Mouse (Mus musculus) erythroid progenitor cell, adult 5-6 weeks (primary cell): Measurements from ENCODE around the gene Tm9sf1. TPM values are rescaled to one million over a fixed set of nuclear protein-coding genes. Genes with fewer than 3 reads are reported as not detected.

ENCODE experiments used
- ATAC-seq: replicated peaks from 2 replicates; pipeline ENCODE4 v1.8.0; 2016; ENCODE audit warnings: moderate number of reproducible peaks, mild to moderate bottlenecking, moderate TSS enrichment, inconsistent platforms; ENCODE audit not compliant: poor library complexity, low FRiP score, severe bottlenecking
- total RNA-seq, 2 experiments: library from RNA; stranded (forward) in 1 of 2; stranded (reverse) in 1 of 2; fragments of 150-400 nt in 1 of 2; fragments of 186-747, 209-891 nt in 1 of 2; gene quantifications; 2 replicates each; pipeline versions ENCODE4 v1.2.3 to v1.2.4; 2015 to 2017; ENCODE audit warnings: low replicate concordance in 2 of 2

Gene Tm9sf1
- total RNA-seq (2015; ENCODE audit: low replicate concordance) (39.8 and 58.4 TPM in 2 replicates), total RNA-seq (2017; ENCODE audit: low replicate concordance) (47.0 and 64.3 TPM in 2 replicates)

DNA sequence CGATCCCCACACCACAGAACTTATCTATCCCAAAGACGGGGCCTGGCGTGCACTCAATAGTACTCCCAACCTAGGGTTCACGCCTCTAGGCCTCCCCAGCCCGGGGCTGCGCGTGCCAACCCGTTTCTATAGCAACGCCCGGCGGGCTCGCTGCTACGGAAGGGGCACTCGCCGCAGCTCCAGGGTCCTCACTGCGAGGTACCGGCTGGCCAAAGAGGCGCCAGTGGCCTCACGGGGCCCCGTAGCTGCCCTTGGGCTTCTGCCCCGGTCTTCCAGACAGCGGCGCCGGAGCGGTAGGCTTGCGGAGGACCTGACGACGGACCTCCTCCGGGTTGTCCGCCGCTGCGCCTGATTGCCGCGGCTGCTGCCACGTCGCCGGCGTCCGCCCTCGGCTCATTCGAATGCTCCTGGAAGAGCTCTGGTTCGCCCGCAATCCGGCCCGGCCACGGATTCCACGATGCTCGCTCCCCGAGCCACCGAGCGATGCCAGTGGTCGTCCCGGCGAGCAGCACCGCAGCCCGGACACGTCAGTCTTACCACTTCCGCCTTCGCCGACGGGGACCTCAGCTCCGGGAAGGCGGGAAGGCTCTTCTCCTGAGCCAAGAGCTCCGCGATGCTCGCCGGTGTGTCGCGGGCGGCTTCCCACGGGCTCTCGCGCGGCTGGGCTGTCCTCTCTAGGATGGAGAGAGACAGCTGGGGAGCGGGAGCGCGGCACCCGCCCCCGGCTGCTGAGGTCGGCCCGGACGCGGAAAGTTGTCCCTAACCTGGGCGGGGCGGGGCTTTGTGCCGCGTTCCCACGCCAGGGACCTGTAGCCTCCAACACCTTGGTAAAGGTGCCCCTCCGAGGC, at the start of gene Tm9sf1:
Tm9sf1 (minus strand) TSS at position 747 of the 848 bp plus-strand sequence.
- ATAC-seq = peak; percentile 84

DNA sequence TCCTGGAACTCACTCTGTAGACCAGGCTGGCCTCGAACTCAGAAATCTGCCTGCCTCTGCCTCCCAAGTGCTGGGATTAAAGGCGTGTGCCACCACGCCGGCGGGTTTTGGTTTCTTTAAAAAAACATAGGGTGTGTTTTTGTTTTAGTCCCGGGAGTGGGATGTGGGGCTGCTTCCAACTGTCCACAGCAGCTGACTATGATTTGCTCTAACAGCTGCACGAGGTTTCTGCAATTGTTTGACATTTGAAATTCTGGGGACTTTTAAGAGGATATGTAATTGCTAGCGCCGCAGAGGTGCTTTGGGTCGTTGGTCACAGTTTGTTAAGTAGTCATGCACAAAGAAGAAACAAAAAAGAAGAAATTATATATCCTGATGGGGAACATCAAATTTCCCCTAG, 45.8 kb upstream of the Tm9sf1 start:
- ATAC-seq = no peak

DNA sequence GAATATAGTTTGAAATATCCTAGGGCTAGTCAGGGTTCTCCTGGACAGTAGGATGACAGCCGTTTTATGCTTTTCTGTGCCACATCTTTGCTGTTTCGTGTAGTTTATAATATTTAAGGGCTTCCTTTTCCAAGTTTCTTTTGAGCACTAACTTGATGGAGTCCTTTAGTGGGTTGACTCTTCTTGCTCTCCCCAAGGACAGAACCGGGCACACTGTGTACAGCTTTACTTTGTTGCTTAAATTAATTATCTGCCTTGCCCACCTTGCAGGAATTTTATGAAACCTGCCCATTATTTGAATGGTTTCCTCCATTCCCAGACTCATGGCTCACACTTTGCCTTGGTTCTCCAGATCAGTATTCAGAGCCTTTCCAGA, 38.5 kb upstream of the Tm9sf1 start:
- ATAC-seq = peak; percentile 32

DNA sequence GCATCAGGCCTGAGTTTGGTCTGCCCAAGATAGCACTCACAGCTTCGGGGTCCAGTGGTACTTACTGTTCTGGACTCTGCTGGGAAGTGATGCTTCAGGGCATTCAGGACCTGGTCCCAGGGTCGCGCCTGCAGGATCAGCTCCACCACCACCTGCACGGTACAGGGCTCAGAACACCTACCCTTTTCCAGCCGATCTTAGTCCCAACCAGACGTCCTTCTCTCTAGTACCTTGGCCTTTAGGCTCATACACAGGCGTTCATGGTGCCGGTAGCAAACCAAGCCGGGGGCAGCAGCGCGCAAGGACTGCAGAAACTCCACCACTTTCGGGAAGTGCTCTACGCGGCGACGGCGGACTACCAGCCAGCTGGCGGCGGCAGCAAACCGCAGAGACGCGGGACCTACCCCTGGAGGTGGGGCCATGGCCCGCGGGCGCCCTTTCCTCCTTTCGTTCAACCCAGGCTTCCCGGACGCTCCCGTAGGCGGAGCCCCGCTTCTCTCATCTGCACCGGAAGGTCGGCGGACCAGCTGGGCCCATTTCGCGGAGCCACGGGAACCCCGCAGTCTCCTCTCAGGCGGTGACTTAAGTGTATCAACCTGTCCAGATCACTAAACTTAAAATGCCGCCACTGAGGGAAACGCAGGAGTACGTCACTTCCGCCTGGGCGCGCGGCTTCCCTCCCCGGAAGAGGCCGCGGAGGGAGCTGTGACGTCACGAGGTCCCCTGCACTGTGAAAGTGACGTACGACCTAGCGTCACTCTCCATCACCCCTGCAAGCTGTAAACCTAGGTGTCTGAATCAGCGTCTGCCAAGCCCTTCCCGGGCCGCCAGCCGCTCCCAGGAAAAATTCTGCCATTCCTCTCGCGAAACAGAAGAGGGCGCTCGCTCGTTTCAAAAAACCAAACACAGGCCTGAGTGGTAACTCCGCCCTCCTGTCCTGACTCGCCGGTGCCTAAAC, 37.8 kb upstream of the Tm9sf1 start, which contains the start of gene Tinf2:
Tinf2 (minus strand) TSS at position 661 of the 958 bp plus-strand sequence.
- peak; percentile 94 for ATAC-seq

DNA sequence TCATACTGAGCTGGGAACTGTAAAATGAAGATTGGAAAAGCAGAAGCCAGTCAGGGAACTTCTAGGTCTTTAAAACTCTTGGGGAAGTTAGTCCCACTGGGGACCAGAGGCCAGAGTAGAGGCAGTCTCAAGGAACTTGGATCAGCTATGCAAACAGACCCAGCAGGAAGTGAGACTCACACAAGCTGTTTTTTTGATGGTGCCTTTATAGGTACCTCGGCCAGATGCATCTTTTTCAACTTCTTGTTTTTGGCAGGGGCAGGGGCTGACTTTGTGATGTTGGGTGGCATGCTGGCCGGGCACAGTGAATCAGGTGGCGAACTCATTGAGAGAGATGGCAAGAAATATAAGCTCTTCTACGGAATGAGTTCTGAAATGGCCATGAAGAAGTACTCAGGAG, 34.0 kb upstream of the Tm9sf1 start:
- ATAC-seq = no peak

DNA sequence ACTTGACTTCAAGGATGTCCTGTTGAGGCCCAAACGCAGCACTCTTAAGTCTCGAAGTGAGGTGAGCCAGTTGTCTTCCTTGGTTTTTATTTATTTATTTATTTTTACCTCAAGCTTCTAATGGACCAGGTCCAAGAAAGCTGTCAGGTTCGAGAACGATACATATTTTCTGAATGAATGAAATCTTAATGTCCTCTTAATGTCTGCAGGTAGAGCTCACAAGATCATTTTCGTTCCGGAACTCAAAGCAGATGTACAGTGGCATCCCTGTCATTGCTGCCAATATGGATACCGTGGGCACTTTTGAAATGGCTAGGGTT, 29.1 kb upstream of the Tm9sf1 start:
- ATAC-seq = no peak

DNA sequence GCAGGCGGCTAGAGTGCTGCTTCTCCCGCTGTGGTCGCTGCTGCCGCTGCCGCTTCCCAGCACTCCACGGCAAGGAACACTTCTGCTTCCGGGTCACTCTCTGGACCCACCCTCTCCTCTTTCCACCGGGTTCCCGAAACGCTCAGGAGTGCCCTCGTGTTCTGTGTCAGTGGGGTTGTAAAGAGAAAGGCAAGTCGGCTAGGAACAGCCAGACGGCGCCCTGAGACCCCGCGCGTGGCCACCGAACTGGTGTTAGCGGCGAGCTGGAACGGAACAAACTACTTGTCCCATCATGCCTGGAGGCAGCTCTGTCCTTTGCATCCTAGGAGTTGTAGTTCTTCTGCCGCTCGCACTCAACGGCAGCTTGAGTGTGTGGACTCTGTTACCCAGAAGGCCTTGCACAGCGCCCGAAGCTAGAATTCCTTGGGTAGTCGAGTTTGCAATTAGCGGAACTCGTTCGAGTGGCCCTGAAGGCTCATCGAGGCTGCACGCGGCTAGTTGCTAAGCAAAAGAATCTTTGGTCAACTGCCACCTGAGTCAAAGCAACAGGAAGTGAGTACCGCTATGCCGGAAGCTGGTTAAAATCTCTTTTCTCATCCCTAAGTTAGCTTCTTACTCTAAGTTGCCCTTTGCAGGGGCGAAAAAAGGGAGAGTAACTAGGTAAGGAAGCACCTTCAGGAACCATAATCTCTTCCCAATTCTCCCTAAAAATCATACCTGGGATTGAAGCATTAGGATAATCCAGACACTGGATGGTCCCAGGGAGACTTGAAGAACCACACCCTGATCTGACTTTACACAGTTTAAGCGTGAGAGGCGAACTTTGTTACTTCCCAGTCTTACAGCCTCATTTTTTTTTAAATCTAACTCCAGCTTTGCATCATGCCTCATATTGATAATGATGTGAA, 28.5 kb upstream of the Tm9sf1 start, which contains the start of the genes Gmpr2 and Nedd8:
Gmpr2 (plus strand) TSS at position 109 of the 908 bp plus-strand sequence.
Nedd8 (minus strand) TSS at position 292 of the 908 bp plus-strand sequence.
- peak; percentile 97 for ATAC-seq

DNA sequence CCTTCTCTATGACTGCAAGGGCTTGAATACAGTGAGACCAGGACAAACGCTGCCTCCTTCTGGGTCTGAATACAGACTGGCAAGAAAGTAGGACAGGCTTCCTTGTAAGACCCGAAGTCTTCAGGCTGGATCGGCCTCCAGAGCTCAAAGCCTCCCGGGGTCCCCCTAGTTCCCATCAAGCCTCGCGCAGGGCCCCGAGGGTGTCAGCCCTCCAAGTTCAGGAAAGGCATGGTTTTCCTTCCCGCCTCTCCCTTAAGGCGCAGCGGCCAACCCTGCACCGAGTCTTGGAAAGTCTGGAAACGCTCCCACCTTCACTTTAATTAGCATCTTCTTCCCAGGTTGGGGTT, 27.9 kb upstream of the Tm9sf1 start:
- ATAC-seq = peak; percentile 21

DNA sequence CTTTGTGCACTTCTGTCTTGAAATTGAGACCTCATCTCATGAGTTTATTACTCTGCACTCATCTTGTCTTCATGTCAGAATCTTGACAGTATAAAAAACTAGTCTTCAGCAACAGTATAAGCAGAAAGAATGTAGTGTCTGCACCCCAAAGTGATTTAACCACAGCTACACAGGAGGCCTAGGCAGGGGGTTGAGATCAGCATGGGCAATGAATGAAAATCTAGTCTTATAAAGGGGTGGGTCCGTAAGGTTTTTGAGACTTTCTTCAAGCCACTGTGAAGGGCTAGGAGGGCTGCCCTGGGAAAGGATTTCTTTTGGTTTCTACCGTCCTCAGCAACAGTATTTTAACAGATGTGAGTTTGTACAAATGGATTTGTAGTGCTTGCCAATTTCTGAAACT, 17.0 kb upstream of the Tm9sf1 start:
- 0 out of 2 replicates have a peak, but pooled peaks have one; percentile 12 for ATAC-seq

DNA sequence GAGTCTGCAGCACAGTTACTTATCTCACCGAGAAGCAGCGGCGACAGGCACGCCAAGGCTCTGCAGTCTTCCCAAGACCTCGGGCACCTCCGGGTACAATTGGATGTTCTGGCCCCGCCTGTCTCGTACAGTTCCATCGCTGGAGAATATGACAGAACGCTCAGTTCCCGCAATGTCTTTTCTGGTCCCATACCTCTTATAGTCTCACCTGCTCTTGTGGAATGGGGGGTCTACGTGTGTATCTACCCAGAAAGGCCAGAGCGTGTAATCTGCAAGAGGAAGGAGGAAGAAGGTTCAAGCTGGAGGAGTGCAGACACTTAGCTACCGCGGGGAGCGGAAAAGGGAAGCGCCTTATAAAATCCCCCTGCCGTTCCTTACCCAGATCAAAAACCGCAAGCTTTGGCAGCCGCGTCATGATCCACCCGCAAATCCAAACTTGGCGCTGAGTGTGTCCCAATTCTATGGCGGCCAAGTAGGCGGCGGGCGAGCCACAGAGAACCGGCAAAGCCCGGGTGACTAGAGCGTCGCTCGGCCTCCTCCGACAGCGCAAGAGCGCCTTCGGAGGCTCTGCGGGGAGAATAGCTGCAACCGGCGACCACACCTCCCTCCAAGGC, 16.5 kb upstream of the Tm9sf1 start, which contains the start of gene Mdp1:
Mdp1 (minus strand) TSS at position 549 of the 614 bp plus-strand sequence.
- peak; percentile 98 for ATAC-seq

DNA sequence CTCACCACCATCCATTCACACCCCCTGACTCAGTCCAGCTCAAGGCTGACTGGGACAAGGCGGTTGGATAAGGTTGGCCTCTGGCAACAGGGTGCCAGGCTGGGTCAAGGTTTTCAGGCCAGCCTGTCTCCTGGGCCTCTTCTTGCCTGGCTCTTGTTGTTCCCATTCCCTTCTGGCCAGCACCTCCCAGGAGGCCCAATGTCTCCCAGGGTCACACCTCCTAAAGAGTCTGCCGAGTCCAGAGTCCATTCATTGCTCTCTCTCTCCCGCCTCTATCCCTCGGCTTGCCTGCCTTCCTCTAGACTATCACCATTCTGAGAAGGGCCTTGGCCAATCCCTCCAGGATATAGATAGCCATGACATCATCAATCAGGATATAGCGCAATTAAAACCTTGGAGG, 14.4 kb upstream of the Tm9sf1 start:
- ATAC-seq = no peak

DNA sequence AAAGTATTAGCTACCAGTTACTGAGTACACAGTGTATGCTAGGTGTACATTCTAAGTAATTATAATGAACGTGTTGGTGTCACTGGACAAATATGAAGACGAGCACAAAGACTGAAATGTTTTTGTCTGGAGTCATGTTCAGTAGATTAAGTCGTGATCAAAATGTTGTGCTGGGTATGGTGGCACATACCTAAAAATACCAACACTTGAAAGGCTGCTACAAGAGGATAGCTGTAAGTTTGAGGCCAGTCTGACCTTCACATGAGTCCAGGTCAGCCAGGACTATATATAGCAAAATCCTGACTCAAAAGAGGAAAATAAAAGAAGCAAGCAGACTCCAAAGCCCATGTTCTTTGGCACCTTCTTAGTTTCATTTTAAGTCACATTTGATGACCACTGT, 13.3 kb upstream of the Tm9sf1 start:
- ATAC-seq = no peak

DNA sequence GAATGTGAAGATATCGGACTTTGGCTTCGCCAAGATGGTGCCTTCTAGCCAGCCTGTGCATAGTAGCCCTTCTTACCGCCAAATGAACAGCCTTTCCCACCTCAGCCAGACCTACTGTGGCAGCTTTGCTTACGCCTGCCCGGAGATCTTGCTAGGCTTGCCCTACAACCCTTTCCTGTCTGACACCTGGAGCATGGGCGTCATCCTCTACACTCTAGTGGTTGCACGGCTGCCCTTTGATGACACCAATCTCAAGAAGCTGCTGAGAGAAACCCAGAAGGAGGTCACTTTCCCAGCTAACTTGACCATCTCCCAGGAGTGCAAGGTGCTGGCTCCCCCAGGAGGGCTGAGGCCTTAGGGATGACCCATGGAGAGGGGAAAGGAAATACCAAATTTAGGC, 7.9 kb upstream of the Tm9sf1 start:
- no peak for ATAC-seq

DNA sequence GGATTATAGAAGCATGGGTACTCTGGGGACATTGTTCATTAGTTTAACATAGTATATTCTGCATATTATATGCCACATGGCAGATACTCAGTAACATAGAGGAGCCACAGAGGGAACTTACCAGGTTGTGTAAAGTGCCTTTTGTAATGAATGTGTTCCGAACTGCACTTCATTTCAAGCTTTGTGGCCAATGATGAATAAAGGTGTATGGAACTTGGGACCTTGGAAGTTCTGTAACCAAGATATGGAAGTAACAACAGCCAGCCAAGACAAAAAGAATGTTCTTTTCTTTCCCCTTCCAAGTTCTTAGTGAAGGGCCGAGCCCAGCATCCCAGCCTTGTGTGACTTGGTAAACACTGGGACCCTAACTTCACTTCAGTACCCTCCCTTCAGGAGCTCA, 6.3 kb upstream of the Tm9sf1 start, which contains the start of gene Tssk4:
Tssk4 (plus strand) TSS at position 301 of the 400 bp plus-strand sequence.
- ATAC-seq = no peak

DNA sequence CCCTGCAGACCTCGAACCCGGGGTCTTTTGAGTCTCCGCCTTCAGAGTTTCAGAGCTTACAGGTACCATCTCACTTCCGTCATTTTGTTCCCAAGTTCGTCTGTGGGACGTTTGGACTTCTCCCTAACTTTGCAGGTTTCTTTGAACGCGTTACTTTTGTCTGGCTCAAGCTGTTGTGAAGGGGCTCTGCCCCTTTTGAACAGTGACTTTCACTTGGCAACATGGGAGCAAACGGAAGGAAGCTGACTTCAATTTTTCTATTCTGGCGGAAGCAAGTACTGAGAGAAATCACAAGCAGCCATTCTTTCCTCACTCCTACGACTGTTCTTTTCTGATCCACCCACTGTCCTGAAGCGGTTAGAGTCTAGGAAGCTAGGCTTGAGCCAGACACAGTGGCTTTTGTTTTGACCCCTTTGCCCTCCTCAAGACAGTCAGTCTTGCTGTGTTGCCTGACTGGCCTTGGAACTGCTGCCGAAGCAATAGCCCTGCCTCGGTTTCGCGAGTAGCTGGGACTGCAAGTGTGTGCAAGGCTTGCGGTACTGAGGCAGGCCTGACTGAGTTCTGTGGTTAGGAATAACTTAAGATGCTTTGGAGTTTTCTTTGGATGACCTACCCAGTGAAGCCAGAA, 769 bp upstream of the Tm9sf1 start:
- ATAC-seq = no peak

DNA sequence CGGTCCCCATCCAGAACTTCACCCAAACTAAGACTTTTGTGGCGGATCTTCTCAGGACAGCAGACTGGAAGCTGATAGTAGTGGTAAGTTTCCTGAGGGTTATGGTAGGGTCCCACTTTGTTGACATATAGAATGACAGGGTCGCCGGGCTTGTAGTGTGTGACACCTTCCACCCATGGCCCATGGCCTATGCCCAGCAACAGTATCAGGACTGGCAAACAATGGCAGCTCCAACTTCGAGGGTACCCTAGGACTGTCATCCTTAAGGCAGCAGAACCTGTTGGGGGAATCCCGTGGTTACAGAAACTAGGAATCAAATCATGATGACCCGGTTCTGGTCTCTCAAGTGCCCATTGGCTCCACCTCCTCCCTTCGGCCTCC, 937 bp downstream of the Tm9sf1 start:
- ATAC-seq = no peak

DNA sequence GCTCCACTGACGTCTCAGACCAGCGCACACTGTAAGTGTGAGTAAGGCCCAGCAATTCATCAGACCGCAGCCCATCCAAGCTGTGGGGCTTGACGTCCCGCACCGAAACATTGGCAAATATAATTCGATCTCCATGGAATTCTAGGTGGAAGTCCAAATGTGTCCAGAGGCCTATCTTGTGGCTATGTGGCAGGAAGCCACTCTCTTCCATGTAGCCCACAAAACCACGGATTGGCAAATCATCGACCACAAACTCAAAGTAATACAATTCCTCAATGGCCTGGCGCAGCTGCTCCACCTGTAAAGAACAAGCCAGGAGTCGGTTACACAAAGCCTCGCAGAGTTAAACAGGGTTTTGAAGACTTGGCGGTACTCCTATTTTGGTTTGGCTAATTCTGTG, 2.3 kb downstream of the Tm9sf1 start:
- ATAC-seq = no peak

DNA sequence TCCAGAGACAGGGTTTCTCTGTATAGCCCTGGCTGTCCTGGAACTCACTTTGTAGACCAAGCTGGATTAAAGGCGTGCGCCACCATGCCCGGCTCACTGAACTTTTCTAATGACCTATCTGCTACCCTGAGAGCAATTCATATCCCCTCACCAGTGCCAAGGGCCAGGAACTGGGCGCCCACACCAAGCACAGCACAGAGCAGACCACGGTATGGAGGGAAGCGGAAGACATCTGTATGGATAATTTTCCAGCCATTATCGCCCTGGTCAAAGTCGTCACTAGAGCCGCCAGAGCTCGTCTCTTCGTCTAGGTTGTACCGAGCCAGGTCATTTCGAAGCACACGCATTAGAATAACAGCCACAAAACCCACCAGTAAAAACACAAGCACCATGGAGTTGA, 2.8 kb downstream of the Tm9sf1 start:
- no peak for ATAC-seq

DNA sequence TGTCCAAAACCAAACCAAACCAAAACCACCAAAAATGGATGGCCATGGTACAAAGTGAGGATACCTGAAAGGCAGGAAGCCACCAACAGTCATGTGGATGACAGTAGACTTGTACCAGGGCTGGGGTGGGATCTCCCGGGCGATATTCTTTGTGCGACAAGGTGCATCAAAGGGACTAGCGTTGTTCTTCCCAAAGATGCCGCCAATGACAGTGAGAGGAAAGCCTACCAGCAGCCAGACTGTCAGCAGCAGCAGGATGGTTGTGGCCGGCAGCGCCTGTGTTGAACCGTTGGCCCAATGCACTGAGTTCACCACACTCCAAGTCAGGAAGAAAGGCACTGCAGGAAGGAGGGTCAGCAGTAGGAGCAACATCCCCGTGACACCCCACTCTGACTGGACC, 5.8 kb downstream of the Tm9sf1 start, which contains the start of gene Gm49378:
Gm49378 (minus strand) TSS at position 101 of the 400 bp plus-strand sequence.
- no peak for ATAC-seq
